Mouse (Mus musculus) ES-E14 (cell line): ENCODE data around the gene Adam11. TPM values are rescaled to one million over a fixed set of nuclear protein-coding genes. Genes with fewer than 3 reads are reported as not detected.

Source experiments
- DNase-seq: peaks from one replicate; pipeline ENCODE4 v3.0.0-alpha.2; 2013; ENCODE audit warnings: low read depth, low spot score
- H3K27ac ChIP-seq: 2 replicates; pipeline ENCODE4 v1.5.1; 2012; ENCODE audit warnings: low read depth, mild to moderate bottlenecking, low read length, moderate library complexity, mixed read lengths; ENCODE audit not compliant: poor library complexity, insufficient read depth, severe bottlenecking
- H3K36me3 ChIP-seq: 2 replicates; pipeline ENCODE4 v1.6.1; 2012; ENCODE audit warnings: mild to moderate bottlenecking, low read length, moderate library complexity, mixed read lengths; ENCODE audit not compliant: control insufficient read depth, poor library complexity, insufficient read depth, severe bottlenecking
- H3K4me1 ChIP-seq, 2 experiments: fragments of 150-350 bp in 1 of 2; sonication (generic) in 1 of 2; 2 replicates each; pipeline ENCODE4 v1.6.1; 2012; ENCODE audit warnings: low read length in 2 of 2, mild to moderate bottlenecking in 1 of 2, mixed read lengths in 1 of 2; ENCODE audit not compliant: control insufficient read depth in 2 of 2, insufficient read depth in 2 of 2, poor library complexity in 1 of 2
- H3K4me3 ChIP-seq, 2 experiments: fragments of 150-350 bp in 1 of 2; sonication (generic) in 1 of 2; 2 replicates each; pipeline ENCODE4 v1.5.1; 2012; ENCODE audit warnings: low read length in 2 of 2, low read depth in 1 of 2, mild to moderate bottlenecking in 1 of 2, mixed read lengths in 1 of 2; ENCODE audit not compliant: insufficient read depth in 1 of 2, poor library complexity in 1 of 2, severe bottlenecking in 1 of 2
- H3K9ac ChIP-seq: 2 replicates; pipeline ENCODE4 v1.6.1; 2012; ENCODE audit warnings: low read depth, mild to moderate bottlenecking, low read length, mixed read lengths; ENCODE audit not compliant: poor library complexity, insufficient read depth, severe bottlenecking
- H3K9me3 ChIP-seq: fragments of 150-350 bp; sonication (generic); 2 replicates; pipeline ENCODE4 v1.6.1; 2012; ENCODE audit warnings: low read depth, mild to moderate bottlenecking, low read length; ENCODE audit not compliant: control insufficient read depth, insufficient read depth
- CHD2 ChIP-seq: IDR thresholded peaks from 2 replicates; pipeline ENCODE4 v1.6.1; 2014; ENCODE audit warnings: mild to moderate bottlenecking, low read depth, low read length, inconsistent platforms
- HCFC1 ChIP-seq: IDR thresholded peaks from 2 replicates; pipeline ENCODE4 v1.6.1; 2012; ENCODE audit warnings: low read length, inconsistent platforms, borderline replicate concordance; ENCODE audit not compliant: insufficient read depth
- MAFK ChIP-seq: IDR thresholded peaks from 2 replicates; pipeline ENCODE4 v1.6.1; 2014; ENCODE audit warnings: mild to moderate bottlenecking, low read depth, low read length, inconsistent platforms; ENCODE audit not compliant: insufficient read depth
- ZC3H11A ChIP-seq: IDR thresholded peaks from 2 replicates; pipeline ENCODE4 v1.6.1; 2012; ENCODE audit warnings: low read depth, mild to moderate bottlenecking, inconsistent platforms, low read length, borderline replicate concordance
- ZNF384 ChIP-seq: IDR thresholded peaks from 2 replicates; pipeline ENCODE4 v1.6.1; 2012; ENCODE audit warnings: low read depth, low read length, inconsistent platforms
- in situ Hi-C, 2 experiments: fragments of 600-800 bp; cut with MboI; formaldehyde crosslinking; loops; one replicate each; pipeline ENCODE4 v1.15.1; 2025; ENCODE audit warnings: low sequenced_read_pairs in 2 of 2, inconsistent platforms in 1 of 2; ENCODE audit not compliant: unreplicated experiment in 2 of 2
- total RNA-seq: library from RNA; depleted of rRNA; stranded (reverse); fragments of 300-350 nt; gene quantifications from 2 replicates; pipeline ENCODE4 v1.2.3, GENCODE M21; 2012

The Adam11 gene
- total RNA-seq, 1 experiment = 1.7 TPM

GRCm38 (mm10) chr11:102773713-102774611 lies 12.7 kb downstream of the Adam11 start:
- Histone ChIP-seq H3K36me3 (peaks cover 7% of the 10 kb centered on the region; the same call in 1 of the 2 replicates), H3K4me3 (peak overlapping the region; percentile 52 to 60), H3K4me1 (peaks cover 3 to 13% of the 10 kb centered on the region in 2 experiments; a peak in 3 of 4 replicates), H3K9ac (peak overlapping the region; percentile 65), H3K27ac (no peak overlapping the region), H3K9me3 (no peaks in the 10 kb centered on the region)
- in situ Hi-C loops = no loop called here
- TF ChIP-seq ZC3H11A (peak; percentile 89; the same call in 1 of the 2 replicates), MAFK (no peak), HCFC1 (peak; percentile 49; the same call in 1 of the 2 replicates)
- DNase-seq = peak; percentile 75

- peaks cover 7% of the 10 kb centered on the region; the same call in 1 of the 2 replicates for H3K36me3 ChIP-seq
- H3K9me3 ChIP-seq = no peaks in the 10 kb centered on the region
- no peak overlapping the region for H3K27ac ChIP-seq
- TF ChIP-seq MAFK = no peak
- 0 out of 2 replicates have a peak, but pooled peaks have one; percentile 5 for TF ChIP-seq ZC3H11A
- H3K4me3 ChIP-seq = peak overlapping the region; percentile 52 to 60
- H3K9ac ChIP-seq = peak overlapping the region; percentile 65
- peaks cover 3 to 14% of the 10 kb centered on the region in 2 experiments; a peak in 3 of 4 replicates for H3K4me1 ChIP-seq
- DNase-seq = peak; percentile 92
- in situ Hi-C loops = loop anchor here in 1 of 2 experiments (5.0 kb wide), 1 partner anchor 78 kb away; no protein-coding TSS in a partner anchor
Observed at GRCm38 (mm10) chr11:102774621-102775141, 13.4 kb downstream of the Adam11 start.

DNA sequence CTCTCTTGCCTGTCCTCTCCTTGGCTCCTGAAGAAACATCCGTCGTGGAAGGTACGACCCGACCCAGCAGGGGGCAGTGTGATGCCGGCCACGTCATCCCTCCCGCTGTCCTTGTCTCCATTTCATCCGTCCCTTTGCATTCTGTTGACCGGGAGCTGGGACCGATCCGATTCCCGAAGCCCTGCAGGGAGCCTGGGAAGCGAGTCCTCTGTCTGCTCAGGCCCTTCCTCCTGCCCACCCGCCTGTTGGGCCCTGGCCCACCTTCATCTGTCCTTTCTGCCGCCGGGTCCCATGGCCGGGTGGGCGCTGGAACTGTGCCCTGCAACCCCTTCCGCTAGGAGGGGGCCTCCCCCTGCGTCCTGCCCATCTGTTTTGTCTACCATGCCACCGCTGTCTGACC lies 16.4 kb downstream of the Adam11 start:
- Histone ChIP-seq H3K9ac (no peak overlapping the region), H3K27ac (no peak overlapping the region), H3K9me3 (no peaks in the 10 kb centered on the region), H3K4me1 (peaks cover 2 to 16% of the 10 kb centered on the region in 2 experiments; a peak in 3 of 4 replicates), H3K4me3 (peak overlapping the region; percentile 25 to 38; a peak in 2 of 4 replicates), H3K36me3 (peaks cover 7% of the 10 kb centered on the region; the same call in 1 of the 2 replicates)
- DNase-seq = peak; percentile 47
- in situ Hi-C loops = loop anchor here in 1 of 2 experiments (5.0 kb wide), 1 partner anchor 75 kb away; no protein-coding TSS in a partner anchor
- TF ChIP-seq CHD2 = no peak
- TF ChIP-seq ZNF384 = no peak
- peak; percentile 23; the same call in 1 of the 2 replicates for TF ChIP-seq ZC3H11A

DNA sequence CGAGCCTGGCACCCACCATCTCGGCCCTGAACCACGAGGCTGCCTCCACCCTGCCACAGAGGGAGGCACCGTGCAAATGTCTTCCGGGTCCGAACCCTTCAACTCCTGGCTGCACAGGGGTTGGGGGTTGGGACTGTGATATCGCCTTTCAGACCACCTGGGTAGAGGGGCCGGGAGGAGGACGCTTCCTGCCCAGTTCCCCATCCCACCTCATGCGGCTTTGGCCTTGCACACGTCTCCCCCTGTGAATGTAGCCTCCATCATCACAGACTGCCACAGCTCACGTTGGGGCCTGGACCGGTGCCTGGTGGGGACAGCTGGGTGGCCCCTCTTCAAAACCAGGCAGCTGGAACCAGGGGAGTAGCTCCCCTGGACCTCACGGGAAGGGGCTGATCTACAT lies 16.9 kb downstream of the Adam11 start:
- Histone ChIP-seq H3K4me1 (peaks cover 2 to 16% of the 10 kb centered on the region in 2 experiments; a peak in 3 of 4 replicates), H3K9ac (no peak overlapping the region), H3K4me3 (peak overlapping the region; percentile 25 to 38; a peak in 2 of 4 replicates), H3K36me3 (peaks cover 7% of the 10 kb centered on the region; the same call in 1 of the 2 replicates), H3K9me3 (no peaks in the 10 kb centered on the region), H3K27ac (no peak overlapping the region)
- in situ Hi-C loops = loop anchor here in 1 of 2 experiments (5.0 kb wide), 1 partner anchor 74 kb away; no protein-coding TSS in a partner anchor
- no peak for DNase-seq
- no peak for TF ChIP-seq ZC3H11A
- no peak for TF ChIP-seq CHD2
